Mouse (Mus musculus) right cerebral cortex, postnatal 36 days (tissue): ENCODE measurements around the gene Rnf135.
A peak's percentile ranks its signal among the peaks of the same experiment; 100 is the strongest.
"Not testable (repeated sequence)": the region's sequence is repeated elsewhere in the genome, so short reads cannot be mapped to it uniquely, and the experiment has no call there.

Experiments used
- DNase-seq, 2 experiments: peaks; one replicate each; pipeline ENCODE4 v3.0.0; 2022; ENCODE audit warnings: low spot score in 2 of 2, mixed read lengths in 1 of 2

Gene Rnf135

DNA sequence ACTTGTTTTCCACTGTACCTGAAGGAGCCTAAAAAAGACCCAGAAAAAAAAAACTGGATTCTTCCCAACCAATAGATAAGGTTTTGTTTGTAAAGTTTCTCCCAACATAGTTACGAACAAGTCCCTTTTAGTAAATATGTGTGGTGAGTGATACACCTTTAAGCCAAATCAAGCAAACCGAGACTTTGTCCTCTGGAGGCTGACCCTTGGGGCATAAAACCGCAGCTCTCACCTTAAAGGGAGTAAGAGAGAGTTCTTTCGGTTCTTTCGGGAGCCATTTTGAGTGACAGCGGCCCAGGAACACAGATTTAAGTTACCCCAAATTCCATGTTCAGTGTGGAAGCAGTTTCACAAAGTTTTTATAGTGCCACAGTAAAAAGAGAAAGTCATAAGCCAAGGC is 18.6 kb downstream of the Rnf135 start:
- no peak for DNase-seq

- no peak for DNase-seq
Measured at GRCm38 (mm10) chr11:80204037-80204436, 20.4 kb downstream of the Rnf135 start.

GRCm38 (mm10) chr11:80204941-80205340 is 21.3 kb downstream of the Rnf135 start:
- DNase-seq: no peak

DNA sequence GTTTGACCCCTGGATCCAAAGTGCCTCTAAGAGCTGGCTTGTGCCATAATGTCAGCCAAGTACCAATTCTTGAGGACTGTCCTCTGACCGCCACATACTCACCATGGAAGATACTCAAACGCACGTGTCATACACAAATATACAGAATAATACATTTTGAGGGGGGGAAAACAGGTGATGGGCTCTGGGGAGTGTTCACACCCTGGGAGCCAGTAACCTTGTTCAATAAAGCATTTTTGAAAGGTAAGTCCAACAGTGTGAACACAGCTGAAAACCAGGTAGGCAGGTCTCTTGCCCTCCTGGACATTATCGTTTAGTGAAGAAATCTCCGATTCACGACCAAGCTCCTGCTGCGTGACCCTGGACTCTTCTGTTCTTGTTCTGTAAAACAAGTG is 24.8 kb downstream of the Rnf135 start:
- DNase-seq: no peak

GRCm38 (mm10) chr11:80208860-80209800 is 25.5 kb downstream of the Rnf135 start, which contains the start of gene Rhot1:
Gene Rhot1, plus strand, starts transcription at chr11:80209019.
- peak; percentile 91 to 93 for DNase-seq

- DNase-seq: no peak
Measured at GRCm38 (mm10) chr11:80210321-80210720, 26.7 kb downstream of the Rnf135 start.

DNA sequence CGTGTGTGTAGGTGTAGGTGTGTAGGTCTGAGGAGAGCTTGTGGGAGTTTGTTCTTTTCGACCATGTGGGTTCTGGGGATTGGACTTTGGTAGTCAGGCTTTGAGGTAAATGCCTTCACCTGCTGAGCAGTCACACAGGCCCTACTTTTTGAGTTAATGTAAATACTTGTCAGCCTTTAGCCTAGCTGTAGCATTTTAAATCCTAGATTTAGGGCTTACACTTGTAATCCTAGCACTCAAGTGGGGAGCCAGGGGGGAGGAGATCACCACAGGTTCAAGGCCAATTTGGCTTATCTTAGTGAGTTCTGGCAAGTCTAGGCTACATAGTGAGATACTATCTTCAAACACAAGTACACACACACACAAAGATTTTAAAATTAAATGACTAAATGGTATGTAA is 28.6 kb downstream of the Rnf135 start:
- DNase-seq: no peak

GRCm38 (mm10) chr11:80215291-80215690 is 31.6 kb downstream of the Rnf135 start:
- no peak for DNase-seq

- DNase-seq: no peak
Measured at GRCm38 (mm10) chr11:80218657-80219293, 35.1 kb downstream of the Rnf135 start.

GRCm38 (mm10) chr11:80230066-80230465 is 46.4 kb downstream of the Rnf135 start:
- DNase-seq: not testable (repeated sequence)

DNA sequence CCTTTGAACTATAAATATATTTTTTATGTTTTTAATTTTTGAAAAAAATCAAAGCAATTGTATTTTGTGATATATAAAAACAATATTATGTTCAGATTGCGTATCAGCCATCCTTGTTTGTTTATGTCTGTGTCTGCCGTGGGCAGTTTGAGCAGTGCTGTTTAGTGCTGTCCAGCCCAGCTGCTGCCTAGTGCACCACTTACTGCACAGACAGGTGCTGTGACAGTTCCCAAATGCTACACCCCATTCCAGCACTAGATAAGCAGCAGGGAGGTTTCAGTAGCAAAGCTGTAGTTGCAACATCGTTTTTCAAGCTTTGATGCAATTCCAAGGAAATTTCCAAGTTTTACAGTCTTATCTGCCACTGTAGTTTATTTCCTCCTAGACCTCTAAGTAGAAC is 53.6 kb downstream of the Rnf135 start:
- no peak for DNase-seq

- DNase-seq: no peak
Measured at GRCm38 (mm10) chr11:80238306-80238705, 54.7 kb downstream of the Rnf135 start.

DNA sequence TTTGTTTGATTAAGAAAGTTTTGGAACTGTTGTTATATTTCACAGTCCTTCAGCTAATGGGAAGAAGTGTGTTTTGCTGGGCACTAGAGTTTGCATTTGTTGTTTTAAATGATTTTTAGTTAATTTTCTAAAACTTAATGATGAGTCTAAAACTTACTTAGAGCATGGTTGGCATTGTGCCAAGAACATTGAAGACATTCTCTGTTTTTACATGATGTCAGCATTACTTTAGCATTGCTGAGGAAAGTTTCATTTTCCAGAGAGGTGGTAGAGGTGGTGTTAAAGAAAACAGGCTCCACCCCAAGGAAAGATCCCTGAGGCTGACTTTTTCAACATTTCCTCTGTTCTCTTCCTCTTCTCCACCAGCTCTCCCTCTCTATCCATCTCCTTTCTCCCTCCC is 63.4 kb downstream of the Rnf135 start:
- no peak for DNase-seq

DNA sequence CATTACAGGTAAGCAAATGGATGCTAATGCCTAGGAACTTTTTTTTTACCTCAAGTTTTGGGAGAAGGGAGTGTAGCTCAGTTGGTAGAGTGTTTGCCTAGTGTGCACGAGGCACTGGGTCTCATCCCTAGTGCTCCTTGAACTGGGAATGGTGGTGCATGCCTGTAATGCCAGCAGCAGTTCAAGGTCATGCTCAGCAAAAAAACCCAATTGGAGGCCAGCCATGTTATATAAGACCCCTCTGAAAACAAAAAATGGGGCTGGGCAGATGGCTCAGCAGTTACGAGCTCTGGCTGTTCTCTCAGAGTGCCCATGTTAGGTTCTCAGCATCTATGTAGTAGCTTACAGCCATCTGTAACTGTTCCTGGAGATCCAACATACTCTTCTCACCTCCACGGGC is 64.9 kb downstream of the Rnf135 start:
- no peak for DNase-seq
